Mouse (Mus musculus): Measurements from ENCODE around the gene Wdr62.
"Not testable (repeated sequence)": the region's sequence is repeated elsewhere in the genome, so short reads cannot be mapped to it uniquely, and the experiment has no call there.

The Wdr62 gene

DNA sequence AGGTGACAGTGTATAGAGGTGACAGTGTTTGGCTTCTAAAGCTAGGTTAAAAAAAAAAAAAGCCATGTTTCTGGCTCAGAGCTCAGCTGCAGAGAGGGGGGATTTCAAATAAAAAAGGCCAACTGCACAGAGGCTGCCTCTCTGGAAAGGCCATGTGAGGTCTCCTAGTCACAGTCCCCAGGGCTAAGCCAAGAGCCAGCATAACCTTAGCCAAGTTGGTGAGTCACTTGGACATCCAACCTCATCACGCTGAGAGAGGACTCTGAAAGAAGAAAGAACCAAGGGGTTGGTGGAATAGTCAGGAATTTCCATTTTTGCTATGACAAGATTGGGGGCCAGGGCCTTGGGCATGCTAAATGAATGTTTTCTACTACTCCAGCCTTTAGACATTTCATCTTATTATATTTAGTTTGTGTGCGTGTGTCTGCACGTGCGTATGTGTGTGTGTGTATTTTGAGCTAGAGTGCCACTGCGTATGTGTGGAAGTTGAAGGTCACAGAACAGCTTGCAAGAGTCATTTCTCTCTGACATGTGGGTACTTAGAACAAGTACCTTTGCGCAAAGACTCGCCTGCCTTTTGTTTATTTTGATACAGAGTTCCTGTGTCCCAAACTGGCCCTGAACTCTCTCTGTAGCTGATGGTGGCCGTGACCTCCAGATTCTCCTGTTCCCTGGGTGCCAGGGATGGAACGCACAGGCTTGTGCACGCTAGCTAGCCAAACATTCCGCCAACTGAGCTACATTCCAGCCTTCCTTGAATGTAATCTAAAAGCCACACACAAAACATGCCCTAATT lies 77.1 kb downstream of the Wdr62 start:
- no peak for DNase-seq

DNA sequence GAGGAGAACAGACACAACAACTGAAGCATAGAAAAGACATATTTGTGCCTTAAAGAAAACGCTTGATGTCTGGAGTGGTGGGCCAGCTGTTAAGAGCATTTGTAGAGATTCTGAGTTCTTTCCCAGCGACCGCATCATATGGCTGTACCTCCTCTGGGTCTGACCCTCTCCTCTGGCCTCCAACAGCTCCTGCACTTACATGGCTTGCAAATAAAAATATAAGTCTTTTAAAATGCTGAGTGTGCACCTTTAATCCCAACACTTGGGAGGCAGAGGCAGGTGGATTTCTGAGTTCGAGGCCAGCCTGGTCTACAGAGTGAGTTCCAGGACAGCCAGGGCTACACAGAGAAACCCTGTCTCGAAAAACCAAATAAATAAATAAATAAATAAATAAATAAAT lies 79.6 kb downstream of the Wdr62 start:
- not testable (repeated sequence) for DNase-seq

DNA sequence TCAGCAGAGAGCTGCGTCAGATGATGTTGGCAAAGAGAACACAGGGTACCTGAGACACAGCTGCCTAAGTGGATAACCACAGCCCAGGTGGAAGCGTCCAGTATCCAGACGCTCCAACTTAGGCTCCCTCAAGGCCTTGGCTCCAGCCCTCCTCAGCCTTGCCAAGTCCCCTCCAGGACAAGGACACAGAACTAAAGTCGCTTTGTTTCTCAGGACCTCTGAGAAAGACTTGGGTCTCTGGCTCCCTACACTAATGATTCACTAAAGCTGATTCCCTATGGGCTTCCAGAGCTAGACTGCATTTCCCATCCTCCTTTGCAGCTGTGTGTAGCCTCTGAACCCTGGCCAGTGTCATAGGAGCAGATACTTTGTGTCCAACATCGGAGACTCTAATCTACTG lies 80.0 kb downstream of the Wdr62 start:
- DNase-seq: no peak

DNA sequence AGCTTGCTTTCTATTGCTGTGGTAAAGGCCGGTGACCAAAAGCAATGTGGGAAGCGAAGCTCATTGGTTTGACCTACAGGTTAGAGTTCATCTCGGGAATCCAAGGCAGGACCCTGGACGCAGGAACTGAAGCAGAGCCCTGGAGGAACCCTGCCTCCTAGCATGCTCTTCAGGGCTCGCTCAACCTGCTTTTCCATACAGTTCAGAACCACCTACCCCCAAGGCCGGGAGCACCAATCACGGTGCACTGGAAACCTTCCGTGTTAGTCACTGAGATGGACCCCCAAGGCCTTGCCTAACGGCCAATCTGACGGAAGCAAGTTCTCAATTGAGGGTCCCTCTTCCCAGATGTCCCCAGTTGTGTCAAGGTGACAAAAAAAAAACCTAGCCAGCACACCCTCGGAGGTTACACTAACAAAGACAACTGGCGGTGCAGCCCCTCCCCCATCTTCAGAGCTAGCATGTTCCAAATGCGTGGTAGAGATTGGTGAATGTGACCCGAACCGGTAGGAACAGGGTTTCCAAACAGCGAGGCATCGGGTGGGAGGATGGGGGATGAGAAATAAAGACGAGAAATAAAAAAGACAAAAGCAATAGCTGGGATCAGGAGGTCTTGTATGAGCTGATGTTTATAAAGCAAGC lies 80.6 kb downstream of the Wdr62 start:
- no peak for DNase-seq

DNA sequence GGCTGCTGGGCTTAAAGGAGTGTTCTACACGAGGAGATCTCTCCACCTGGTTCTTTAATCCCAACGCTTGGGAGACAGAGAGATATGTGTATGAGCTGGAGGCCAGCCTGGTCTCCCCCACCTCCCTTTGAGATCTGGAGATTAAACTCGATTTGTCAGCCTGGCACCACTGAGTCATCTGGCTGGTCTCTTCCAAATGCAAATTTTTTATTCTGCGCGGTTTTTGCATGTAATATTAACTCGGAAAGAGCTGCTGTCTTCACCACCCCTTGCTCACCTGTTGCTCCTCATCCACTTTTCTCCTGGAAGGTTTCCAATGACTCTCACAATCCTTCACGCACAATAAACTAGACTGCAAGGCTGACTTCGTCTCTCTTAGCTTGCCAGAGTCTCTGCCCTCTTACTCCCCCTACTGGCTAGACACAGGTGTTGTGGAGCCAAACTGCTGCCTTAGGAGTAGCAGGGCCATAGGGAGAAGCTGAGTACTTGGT lies 81.7 kb downstream of the Wdr62 start, which contains the start of gene Capns1:
Capns1 (minus strand) TSS at position 331 of the 491 bp plus-strand sequence.
- peak; percentile 46 to 75 for DNase-seq

DNA sequence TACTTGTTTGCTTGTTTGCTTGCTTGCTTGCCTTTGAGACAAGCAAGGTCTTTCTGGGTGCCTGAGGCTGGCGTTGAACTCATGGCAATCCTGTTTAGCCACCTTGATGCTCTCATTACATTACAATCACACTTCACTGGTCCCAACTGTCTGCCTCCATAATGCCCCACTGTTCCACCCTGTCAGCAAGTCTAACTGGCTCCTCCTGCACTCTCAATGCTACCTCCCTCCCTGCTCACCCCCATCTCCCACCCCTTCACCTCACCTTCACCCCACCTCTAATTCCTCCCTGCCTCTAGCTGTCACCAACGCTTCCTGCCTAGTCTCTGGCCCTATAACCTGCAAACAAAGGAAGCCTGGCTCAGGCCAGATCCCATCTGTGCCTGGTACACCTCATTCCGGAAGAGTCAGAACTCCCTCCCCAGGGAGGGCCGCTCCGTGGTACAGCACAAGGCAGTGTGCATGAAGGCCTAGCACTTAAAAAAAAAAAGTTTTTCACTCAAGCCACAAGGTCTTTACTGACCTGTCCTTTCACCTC lies 82.6 kb downstream of the Wdr62 start:
- DNase-seq: no peak

DNA sequence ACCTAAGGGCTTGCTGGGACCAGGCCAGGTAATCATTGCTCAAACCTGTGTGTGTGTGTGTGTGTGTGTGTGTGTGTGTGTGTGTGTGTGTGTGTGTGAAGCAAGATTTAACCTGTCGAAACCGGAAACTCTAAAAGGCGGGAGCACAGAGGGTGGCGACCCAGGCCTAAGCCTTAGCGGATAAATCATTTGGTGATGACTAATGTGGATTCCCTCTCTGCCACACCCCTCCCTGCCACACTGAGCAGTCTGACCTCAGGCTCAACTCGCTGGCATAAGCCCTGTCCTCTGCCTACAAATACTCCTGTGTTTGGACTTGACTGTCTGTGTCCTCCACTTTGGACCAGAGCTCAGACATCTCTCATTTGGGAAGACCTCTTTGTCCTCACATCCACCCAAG lies 84.0 kb downstream of the Wdr62 start:
- no peak for DNase-seq

DNA sequence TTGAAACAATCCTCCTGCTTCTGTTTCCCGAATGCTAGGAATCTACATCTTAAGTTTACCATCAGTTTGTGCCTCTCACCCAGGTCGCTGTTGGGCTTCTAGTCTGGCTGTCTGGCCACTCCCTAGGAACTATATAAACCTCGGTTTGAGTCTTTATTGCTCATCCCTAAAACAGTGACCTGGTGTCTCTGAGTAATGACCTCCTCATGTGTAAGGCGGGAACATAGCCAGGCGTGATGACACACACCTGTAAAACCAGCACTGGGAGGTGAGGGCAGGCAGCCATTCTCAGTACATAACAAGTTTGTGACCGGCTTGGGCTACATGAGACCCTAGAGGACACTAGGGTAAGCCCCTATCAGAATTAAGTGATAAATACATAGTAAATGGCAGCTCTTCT lies 84.8 kb downstream of the Wdr62 start:
- DNase-seq: no peak

DNA sequence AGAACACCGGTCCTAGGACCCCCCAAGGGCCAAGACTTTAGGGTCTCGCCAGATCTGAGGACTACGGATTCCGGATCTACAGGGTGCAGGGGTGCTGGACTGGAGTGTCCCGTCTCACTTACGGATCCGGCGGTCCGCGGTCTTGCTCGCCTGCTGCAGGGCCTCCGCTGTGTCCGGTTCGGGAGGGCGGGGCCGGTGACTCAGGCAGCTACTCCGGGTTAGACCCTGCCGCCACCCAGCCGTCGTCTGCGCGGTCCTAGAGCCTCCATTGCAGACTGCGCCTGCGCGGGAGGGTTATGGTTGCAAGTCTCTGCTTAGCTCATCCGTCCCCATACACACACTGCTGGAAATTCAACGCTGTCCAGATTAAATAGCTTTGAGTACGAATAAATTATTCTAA lies 85.3 kb downstream of the Wdr62 start:
- peak; percentile 96 to 97 for DNase-seq

DNA sequence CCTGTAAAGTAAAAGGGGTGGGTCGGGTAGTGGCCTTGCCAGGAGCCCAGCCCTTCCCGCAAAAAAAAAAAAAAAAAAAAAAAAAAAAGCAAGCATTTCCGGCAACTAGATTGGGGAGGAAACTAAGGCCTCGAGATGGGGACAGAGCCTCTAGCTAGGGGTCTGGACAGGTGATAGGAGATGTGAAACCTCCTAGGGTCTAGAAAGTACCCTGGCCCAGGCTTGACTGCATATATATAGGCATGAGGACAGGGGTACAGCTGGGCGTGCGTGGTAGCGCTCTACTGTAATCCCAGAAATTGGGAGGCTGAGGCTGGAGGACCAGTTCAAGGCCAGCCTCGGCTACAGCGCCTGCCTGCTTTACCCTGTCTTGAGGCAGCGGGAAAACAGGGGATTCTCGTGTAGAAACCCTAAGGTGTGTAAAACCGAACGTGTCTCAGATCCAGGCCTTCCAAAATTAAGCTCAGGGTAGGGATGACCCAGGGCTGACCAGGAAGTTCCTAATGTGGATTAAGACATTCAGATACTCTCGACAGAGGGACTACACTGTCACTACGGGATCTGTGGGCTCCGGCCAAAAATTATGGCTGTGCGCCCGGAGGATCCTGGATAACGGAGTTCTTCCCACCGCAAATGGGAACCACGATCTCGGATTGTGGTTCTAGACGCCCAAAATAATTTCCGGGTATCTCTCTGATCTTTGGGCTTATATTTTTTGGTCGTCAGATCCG lies 86.0 kb downstream of the Wdr62 start:
- peak; percentile 37 to 53 for DNase-seq

DNA sequence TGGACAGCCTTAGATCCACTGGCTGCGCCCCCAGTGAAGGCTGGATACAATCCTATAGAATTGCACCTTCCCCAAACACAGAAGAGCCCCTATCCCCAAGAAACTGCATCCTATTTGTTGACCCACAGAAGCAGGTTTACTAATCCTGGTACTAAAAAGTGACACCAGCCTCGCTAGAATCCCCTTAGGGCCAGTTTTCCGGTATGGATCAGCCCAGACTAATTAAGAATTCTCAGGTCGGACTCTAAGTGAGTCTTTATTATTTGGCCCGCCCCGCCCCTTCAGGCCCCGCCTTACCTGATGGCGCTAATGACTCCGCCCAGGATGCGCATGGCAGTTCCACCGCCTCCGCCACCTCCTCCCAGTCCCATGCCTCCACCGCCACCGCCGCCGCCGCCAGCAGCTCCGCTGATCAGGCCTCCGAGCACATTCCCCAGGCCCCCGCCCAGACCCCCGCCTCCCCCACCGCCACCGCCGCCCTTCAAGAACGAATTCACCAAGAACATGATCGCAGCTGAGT lies 86.6 kb downstream of the Wdr62 start:
- peak; percentile 83 to 86 for DNase-seq

DNA sequence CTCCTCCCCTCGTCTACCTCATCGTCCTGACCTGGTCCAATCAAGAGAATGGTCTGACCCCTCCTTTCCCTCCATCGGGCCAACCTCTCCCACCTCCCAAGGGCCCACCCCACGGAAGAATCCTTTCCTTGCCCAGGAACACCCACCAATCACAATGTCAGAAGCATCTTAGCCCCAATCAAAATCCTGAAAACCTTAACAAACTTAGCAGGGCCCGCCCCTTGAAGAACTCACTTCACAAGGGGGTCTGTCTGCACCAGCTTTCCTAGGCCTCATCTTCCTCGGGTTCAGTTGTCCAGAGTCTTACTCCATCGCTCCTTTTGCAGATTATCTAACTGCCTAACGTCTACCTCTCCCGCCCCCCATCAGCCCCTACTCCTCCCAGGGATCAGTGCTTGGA lies 87.2 kb downstream of the Wdr62 start:
- DNase-seq: no peak

DNA sequence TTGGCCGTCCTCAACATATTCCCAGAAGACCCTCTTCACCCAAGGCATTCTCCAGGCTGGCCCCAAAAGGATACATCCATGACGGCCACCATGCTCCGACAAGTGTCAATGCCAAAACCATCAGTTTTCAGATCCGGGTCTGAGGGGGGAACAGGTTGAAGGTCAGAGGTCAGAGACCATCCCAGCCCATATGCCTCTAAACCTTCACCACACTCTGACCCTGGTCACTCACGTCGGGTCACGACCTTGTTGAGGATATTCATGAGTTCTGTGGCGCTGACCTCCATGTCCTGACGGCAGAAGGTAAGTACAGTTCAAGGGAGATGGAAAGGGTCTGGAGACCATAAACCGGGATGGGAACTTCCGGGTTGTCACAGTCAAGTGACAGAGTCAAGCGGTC lies 88.1 kb downstream of the Wdr62 start:
- no peak for DNase-seq
